Mouse (Mus musculus) retina, postnatal 1 day (tissue): Measurements from ENCODE around the gene Bsdc1.
A peak's percentile ranks its signal among the peaks of the same experiment; 100 is the strongest.
"Not testable (repeated sequence)": the region's sequence is repeated elsewhere in the genome, so short reads cannot be mapped to it uniquely, and the experiment has no call there.

Experiments used
- DNase-seq: peaks from one replicate; pipeline ENCODE4 v3.0.0-alpha.2; 2012

The Bsdc1 gene

GRCm38 (mm10) chr4:129513891-129514290 is 52.5 kb downstream of the Bsdc1 start:
- no peak for DNase-seq

- DNase-seq = peak; percentile 80
Observed at GRCm38 (mm10) chr4:129514300-129514898, 53.0 kb downstream of the Bsdc1 start.

- no peak for DNase-seq
Observed at GRCm38 (mm10) chr4:129516925-129517324, 55.5 kb downstream of the Bsdc1 start.

GRCm38 (mm10) chr4:129518519-129518918 is 57.1 kb downstream of the Bsdc1 start:
- DNase-seq = no peak

- DNase-seq = no peak
Observed at GRCm38 (mm10) chr4:129525338-129525737, 64.0 kb downstream of the Bsdc1 start.

- no peak for DNase-seq
Observed at GRCm38 (mm10) chr4:129525889-129526288, 64.5 kb downstream of the Bsdc1 start.

- not testable (repeated sequence) for DNase-seq
Observed at GRCm38 (mm10) chr4:129528901-129529300, 67.5 kb downstream of the Bsdc1 start.
